In the genomic region with DNA sequence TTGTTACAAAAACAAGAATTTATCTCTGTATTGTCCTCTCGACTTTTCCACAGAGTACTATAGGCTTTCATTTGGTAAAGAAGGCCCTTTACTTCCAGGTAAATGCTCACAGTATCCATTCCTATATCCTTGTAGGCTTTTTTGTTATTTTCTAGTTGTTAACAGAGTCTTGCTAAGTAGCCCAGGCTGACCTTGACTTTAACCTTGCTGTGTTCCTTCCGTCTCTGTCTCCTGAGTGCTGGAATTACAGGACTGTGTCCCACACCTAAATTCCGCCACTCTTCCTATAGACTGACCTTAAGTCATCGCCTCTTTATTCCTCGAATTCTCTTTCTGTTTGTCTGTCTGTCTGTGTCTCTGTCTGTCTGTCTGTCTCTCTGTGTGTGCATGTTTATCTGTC, we compare ENCODE assay signal across 41 mouse cellular contexts. TPM values are rescaled to one million over a fixed set of nuclear protein-coding genes. Genes with fewer than 3 reads are reported as not detected.
"Had no signal": no experiment of that assay in that cellular context is flagged by ENCODE, and none has a peak within 500 bp of the region (broad histone marks: within the 10 kb centered on the region; RNA-seq: fewer than 3 reads in every experiment).

No protein-coding gene starts in this region.

- DNase-seq: gastrocnemius, adult 2 months; gastrocnemius, postnatal 10 days; gastrocnemius, postnatal 25 days; heart, postnatal 10 days; heart, postnatal 4 days; kidney, adult 18-20 months; kidney, adult 8-10 months; kidney, postnatal 10 days; kidney, postnatal 25 days; kidney, postnatal 4 days; layer of hippocampus, postnatal 36 days; left cerebral cortex, postnatal 4 days had no signal

RNA-seq across cellular contexts. Expression of gene Olfr159, which starts 2.5 kb away (rescaled TPM):
- total RNA-seq: gastrocnemius, adult 2 months; gastrocnemius, postnatal 10 days; gastrocnemius, postnatal 25 days; gastrocnemius, postnatal 4 days; granulocyte monocyte progenitor cell, adult 5-6 weeks; heart, adult 8-10 months; heart, postnatal 10 days; heart, postnatal 25 days; heart, postnatal 4 days; layer of hippocampus, adult 2 months; layer of hippocampus, postnatal 14 days; layer of hippocampus, postnatal 36 days; left cerebral cortex, adult 18-20 months; left cerebral cortex, postnatal 10 days; left cerebral cortex, postnatal 25 days; left cerebral cortex, postnatal 4 days; liver, adult 2 months had no signal
- polyA plus RNA-seq: heart, embryonic 10.5 days; heart, embryonic 12.5 days; heart, embryonic 14.5 days; heart, embryonic 16.5 days; hindbrain, embryonic 10.5 days; hindbrain, embryonic 12.5 days; hindbrain, embryonic 14.5 days; hindbrain, embryonic 16.5 days; inflammation-experienced regulatory T-cells, adult 6 months; intestine, embryonic 15.5 days; intestine, postnatal 0 days; kidney, embryonic 14.5 days; kidney, embryonic 16.5 days; limb, embryonic 11.5 days; limb, embryonic 13.5 days; limb, embryonic 15.5 days; liver, adult 2 months; liver, embryonic 12.5 days; liver, embryonic 14.5 days had no signal

RNA-seq across cellular contexts. Expression of gene Spaar, which starts 38.5 kb away (rescaled TPM):
- total RNA-seq: granulocyte monocyte progenitor cell, adult 5-6 weeks had no signal
- polyA plus RNA-seq: hindbrain, embryonic 10.5 days had no signal

RNA-seq across cellular contexts. Expression of gene Hrct1, which starts 41.4 kb away (rescaled TPM):
- total RNA-seq: granulocyte monocyte progenitor cell, adult 5-6 weeks had no signal
- polyA plus RNA-seq: inflammation-experienced regulatory T-cells, adult 6 months had no signal

RNA-seq across cellular contexts. Expression of gene Olfr156, which starts 55.4 kb away (rescaled TPM):
- total RNA-seq: gastrocnemius, adult 2 months; gastrocnemius, postnatal 10 days; gastrocnemius, postnatal 25 days; gastrocnemius, postnatal 4 days; granulocyte monocyte progenitor cell, adult 5-6 weeks; heart, adult 8-10 months; heart, postnatal 10 days; heart, postnatal 25 days; heart, postnatal 4 days; layer of hippocampus, adult 2 months; layer of hippocampus, postnatal 14 days; layer of hippocampus, postnatal 36 days; left cerebral cortex, adult 18-20 months; left cerebral cortex, adult 8-10 months; left cerebral cortex, postnatal 10 days; left cerebral cortex, postnatal 25 days; left cerebral cortex, postnatal 4 days; liver, adult 2 months had no signal
- polyA plus RNA-seq: heart, embryonic 10.5 days; heart, embryonic 12.5 days; heart, embryonic 14.5 days; heart, embryonic 16.5 days; hindbrain, embryonic 10.5 days; hindbrain, embryonic 12.5 days; hindbrain, embryonic 14.5 days; hindbrain, embryonic 16.5 days; inflammation-experienced regulatory T-cells, adult 6 months; intestine, embryonic 15.5 days; intestine, postnatal 0 days; kidney, embryonic 14.5 days; kidney, embryonic 16.5 days; limb, embryonic 15.5 days; liver, adult 2 months; liver, embryonic 12.5 days; liver, embryonic 14.5 days had no signal

RNA-seq across cellular contexts. Expression of gene Olfr71, which starts 58.3 kb away (rescaled TPM):
- total RNA-seq: gastrocnemius, adult 2 months; gastrocnemius, postnatal 10 days; gastrocnemius, postnatal 25 days; gastrocnemius, postnatal 4 days; granulocyte monocyte progenitor cell, adult 5-6 weeks; heart, adult 8-10 months; heart, postnatal 10 days; heart, postnatal 25 days; heart, postnatal 4 days; layer of hippocampus, adult 2 months; layer of hippocampus, postnatal 14 days; layer of hippocampus, postnatal 36 days; left cerebral cortex, adult 8-10 months; left cerebral cortex, postnatal 10 days; left cerebral cortex, postnatal 25 days; left cerebral cortex, postnatal 4 days; liver, adult 2 months had no signal
- polyA plus RNA-seq: heart, embryonic 10.5 days; heart, embryonic 12.5 days; heart, embryonic 14.5 days; heart, embryonic 16.5 days; hindbrain, embryonic 10.5 days; hindbrain, embryonic 12.5 days; hindbrain, embryonic 14.5 days; inflammation-experienced regulatory T-cells, adult 6 months; intestine, embryonic 15.5 days; intestine, postnatal 0 days; kidney, embryonic 14.5 days; kidney, embryonic 16.5 days; limb, embryonic 11.5 days; limb, embryonic 13.5 days; limb, embryonic 15.5 days; liver, adult 2 months; liver, embryonic 12.5 days; liver, embryonic 14.5 days had no signal
